Mouse (Mus musculus): Measurements from ENCODE around the gene A430078G23Rik.

DNA sequence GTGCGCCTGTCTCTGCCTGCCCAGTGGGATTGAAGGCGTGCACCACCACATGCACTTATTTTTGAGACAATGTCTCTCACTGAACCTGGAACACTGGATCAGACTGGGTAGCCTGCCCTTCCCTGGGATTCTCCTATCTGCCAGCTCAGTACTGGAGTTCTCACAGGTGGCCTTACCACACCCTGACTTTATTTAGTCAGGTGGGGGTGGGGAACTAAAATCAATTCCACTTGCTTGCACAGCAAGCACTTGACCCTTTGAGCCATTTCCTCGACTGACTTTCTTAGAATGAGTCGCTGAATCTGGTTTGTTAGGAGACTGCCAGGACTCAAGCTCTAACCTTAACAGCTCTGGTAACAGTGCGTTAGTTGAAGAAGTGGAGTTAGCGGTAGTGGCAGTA lies 500 bp upstream of the A430078G23Rik start:
- TF ChIP-seq CTCF (IDR thresholded peaks at IDR 0.05; ENCODE audit: low read depth) (no peak), EP300 (IDR thresholded peaks at IDR 0.05; ENCODE audit: low read depth) (no peak)

Measured in liver, embryonic 14.5 days (tissue).